Comparison of ENCODE assay signal across 11 mouse cellular contexts in genomic region chr2:136744683-136745326, GRCm38 (mm10). TPM values are rescaled to one million over a fixed set of nuclear protein-coding genes. Genes with fewer than 3 reads are reported as not detected.
DNase-seq lines count a peak whose midpoint lies in the region; ATAC-seq lines count a peak whose summit lies in the region.
"Had no signal": no experiment of that assay in that cellular context is flagged by ENCODE, and none has a peak within 500 bp of the region (broad histone marks: within the 10 kb centered on the region; RNA-seq: fewer than 3 reads in every experiment).

No protein-coding gene starts in this region.

- peak overlapping the region; percentile 51 for H3K27ac ChIP-seq in midbrain, embryonic 13.5 days
- H3K27ac ChIP-seq: liver, embryonic 12.5 days had no signal

- H3K4me1 ChIP-seq in midbrain, embryonic 13.5 days (replicated peaks), result peaks cover 16% of the 10 kb centered on the region
- H3K4me1 ChIP-seq: liver, embryonic 12.5 days; megakaryocyte, embryonic 14.5 days had no signal

- H3K36me3 ChIP-seq in midbrain, embryonic 13.5 days, result 0 out of 2 replicates have a peak, but pooled peaks cover 3% of the 10 kb centered on the region
- H3K36me3 ChIP-seq: liver, embryonic 12.5 days had no signal

- H3K4me3 ChIP-seq in midbrain, embryonic 13.5 days (replicated peaks), result no peak overlapping the region
- H3K4me3 ChIP-seq: liver, embryonic 12.5 days; megakaryocyte, embryonic 14.5 days had no signal

- H3K9ac ChIP-seq in midbrain, embryonic 13.5 days (replicated peaks), result no peak overlapping the region
- H3K9ac ChIP-seq: liver, embryonic 12.5 days had no signal

- peak; percentile 16 for DNase-seq in adipocyte (ENCODE audit: low spot score)
- DNase-seq in cerebellum, adult 8-10 months, result peak; percentile 56
- peak; percentile 21 for DNase-seq in forelimb bud, embryonic 11.5 days (ENCODE audit: low read depth, low spot score)
- DNase-seq in gastrocnemius, postnatal 4 days (ENCODE audit: low spot score in 2 of 2), result no peak
- no peak for DNase-seq in heart, postnatal 14 days
- DNase-seq: heart, postnatal 10 days; kidney, postnatal 25 days had no signal

- peak; percentile 88 for ATAC-seq in midbrain, embryonic 13.5 days
- ATAC-seq in granulocyte monocyte progenitor cell, adult 5-6 weeks (replicated peaks; ENCODE audit: poor library complexity, severe bottlenecking), result no peak
- ATAC-seq: liver, embryonic 12.5 days had no signal

- 79% methylated on average over 2 of the region's 2 CpGs for WGBS in midbrain, embryonic 13.5 days

- no peak overlapping the region for H3K4me2 ChIP-seq in midbrain, embryonic 13.5 days (replicated peaks)
- H3K4me2 ChIP-seq: liver, embryonic 12.5 days had no signal

- no peaks in the 10 kb centered on the region for H3K27me3 ChIP-seq in midbrain, embryonic 13.5 days
- H3K27me3 ChIP-seq: liver, embryonic 12.5 days; megakaryocyte, embryonic 14.5 days had no signal

- intact Hi-C loops in heart, postnatal 14 days (cut with DNase I), result no loop called here

- peaks cover 5% of the 10 kb centered on the region; the same call in 1 of the 2 replicates for H3K9me3 ChIP-seq in midbrain, embryonic 13.5 days
- H3K9me3 ChIP-seq: liver, embryonic 12.5 days; megakaryocyte, embryonic 14.5 days had no signal

RNA-seq across cellular contexts. Expression of gene Snap25, which starts 31.6 kb away (rescaled TPM):
- 78.4 and 90.0 TPM in 2 replicates for polyA plus RNA-seq in midbrain, embryonic 13.5 days (2015; fragmentation: Nextera tagmentation; extraction: Ambion mirVana)
- total RNA-seq in granulocyte monocyte progenitor cell, adult 5-6 weeks (2014; fragmentation: Nextera tagmentation), result not detected in 2 replicates
- total RNA-seq in granulocyte monocyte progenitor cell, adult 5-6 weeks (2017), result not detected in 2 replicates
- total RNA-seq in gastrocnemius, postnatal 4 days (2021), result under 1 TPM in 1 of 2 experiments, not detected in 1; 0.15 TPM
- total RNA-seq in heart, postnatal 14 days (2021), result under 1 TPM in 1 of 2 experiments, not detected in 1; 0.33 TPM

Comparison
In these comparisons a context has a peak if more than half of its experiments do, and no peak if none do; other contexts are left out.
1. DNase-seq: peak in adipocyte (single experiment), cerebellum, adult 8-10 months (single experiment) and forelimb bud, embryonic 11.5 days (single experiment); none in gastrocnemius, postnatal 4 days (0 of 2) and heart, postnatal 14 days (0 of 2).